Mouse (Mus musculus) myocyte (in vitro differentiated cells): Measurements from ENCODE around the gene Nfatc2.

Experiments used
- MYOD1 ChIP-seq, 3 experiments: IDR thresholded peaks; one replicate each; pipeline ENCODE4 v1.6.1; 2011; ENCODE audit warnings: control low read depth in 2 of 3, low read depth in 2 of 3, mild to moderate bottlenecking in 2 of 3, moderate library complexity in 1 of 3; ENCODE audit not compliant: insufficient read length in 2 of 3, control insufficient read depth in 1 of 3
- POLR2A ChIP-seq: IDR thresholded peaks from one replicate; pipeline ENCODE4 v1.6.1; 2011; ENCODE audit warnings: low read depth, mild to moderate bottlenecking, control low read depth, moderate library complexity; ENCODE audit not compliant: insufficient read length

- TF ChIP-seq MYOD1 (IDR thresholded peaks at IDR 0.05; ENCODE audit: control insufficient read depth in 1 of 3, insufficient read length in 2 of 3, low read depth in 2 of 3) (no peak), POLR2A (no peak)
Observed at GRCm38 (mm10) chr2:168508469-168509198, 92.8 kb downstream of the Nfatc2 start.
